Mouse (Mus musculus) bone marrow macrophage, adult 2 months (primary cell): ENCODE data around the gene Adgrv1.

Experiments
- CTCF ChIP-seq: IDR thresholded peaks from 2 replicates; pipeline ENCODE4 v1.5.1; 2012; ENCODE audit warnings: low read depth, mild to moderate bottlenecking, low read length, moderate library complexity
- POLR2A ChIP-seq: IDR thresholded peaks from 2 replicates; pipeline ENCODE4 v1.6.1; 2012; ENCODE audit warnings: mild to moderate bottlenecking, low read depth, low read length, borderline replicate concordance

DNA sequence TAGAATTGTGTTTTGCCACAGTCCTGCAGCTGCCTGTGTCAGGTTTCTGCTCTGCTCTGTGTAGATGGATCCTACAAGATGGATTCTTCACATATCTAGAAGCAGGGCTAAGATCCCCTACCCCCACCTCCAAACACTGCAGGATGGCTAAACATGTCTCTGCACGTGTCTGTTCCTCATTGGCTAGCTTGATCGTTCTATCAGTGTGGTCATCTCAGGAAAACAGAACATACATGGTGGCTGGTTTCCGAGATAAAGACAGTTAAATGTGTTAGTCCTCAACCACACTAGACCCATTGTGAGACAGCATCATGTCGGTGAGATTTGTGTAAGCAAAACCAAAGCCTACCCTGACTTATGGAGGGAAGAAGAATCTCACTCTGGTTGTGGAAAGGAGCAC is 456.1 kb downstream of the Adgrv1 start:
- no peak for TF ChIP-seq POLR2A
- TF ChIP-seq CTCF: no peak
